Mouse (Mus musculus) neural tube, embryonic 14.5 days (tissue): ENCODE results near the gene Plekhj1. TPM values are rescaled to one million over a fixed set of nuclear protein-coding genes. Genes with fewer than 3 reads are reported as not detected.
A peak's percentile ranks its signal among the peaks of the same experiment; 100 is the strongest.
"Not testable (repeated sequence)": the region's sequence is repeated elsewhere in the genome, so short reads cannot be mapped to it uniquely, and the experiment has no call there.

Experiments
- ATAC-seq: fragments of 200-750 bp; cut with Nextera tagmentation; 2 replicates; pipeline ENCODE4 v1.8.0; 2017; ENCODE audit warnings: low read depth, mild to moderate bottlenecking, moderate TSS enrichment, moderate library complexity
- H3K27ac ChIP-seq: fragments of 300-500 bp; sonication (generic); 2 replicates; pipeline ENCODE4 v1.5.1; 2014; ENCODE audit warnings: low read depth, mild to moderate bottlenecking, control low read depth, low read length, moderate library complexity, mixed read lengths
- H3K27me3 ChIP-seq: fragments of 300-500 bp; sonication (generic); 2 replicates; pipeline ENCODE4 v1.6.1; 2014; ENCODE audit warnings: low read length; ENCODE audit not compliant: control insufficient read depth, insufficient read depth
- H3K36me3 ChIP-seq: fragments of 300-500 bp; sonication (generic); 2 replicates; pipeline ENCODE4 v1.6.1; 2014; ENCODE audit warnings: low read length, mixed read lengths; ENCODE audit not compliant: control insufficient read depth, insufficient read depth
- H3K4me1 ChIP-seq: fragments of 300-500 bp; sonication (generic); 2 replicates; pipeline ENCODE4 v1.6.1; 2014; ENCODE audit warnings: low read length; ENCODE audit not compliant: control insufficient read depth, insufficient read depth
- H3K4me2 ChIP-seq: fragments of 300-500 bp; sonication (generic); 2 replicates; pipeline ENCODE4 v1.6.1; 2014; ENCODE audit warnings: mild to moderate bottlenecking, low read depth, low read length, control low read depth
- H3K4me3 ChIP-seq: fragments of 300-500 bp; sonication (generic); 2 replicates; pipeline ENCODE4 v1.5.1; 2014; ENCODE audit warnings: low read depth, low read length, control low read depth, mixed read lengths
- H3K9ac ChIP-seq: fragments of 300-500 bp; sonication (generic); replicated peaks from 2 replicates; pipeline ENCODE4 v1.6.1; 2014; ENCODE audit warnings: low read depth, mild to moderate bottlenecking, control low read depth, low read length, mixed read lengths
- H3K9me3 ChIP-seq: fragments of 300-500 bp; sonication (generic); 2 replicates; pipeline ENCODE4 v1.6.1; 2016; ENCODE audit warnings: low read length; ENCODE audit not compliant: control insufficient read depth
- WGBS: fragments of 180-500 bp; shearing (Covaris S2); extraction: QIAGEN DNeasy Blood & Tissue Kit; methylation state at CpG from one replicate; pipeline ENCODE4 v1.1.7; 2014; 5-methylcytosine and 5-hydroxymethylcytosine counted together
- polyA plus RNA-seq: library from polyadenylated mRNA; unstranded; fragments of >200 nt; fragmentation: Nextera tagmentation; extraction: Ambion mirVana; gene quantifications from 2 replicates; pipeline ENCODE4 v1.2.1, GENCODE M21; 2014

Plekhj1 gene
- polyA plus RNA-seq, 1 experiment from 2014 or later: 126 TPM

DNA sequence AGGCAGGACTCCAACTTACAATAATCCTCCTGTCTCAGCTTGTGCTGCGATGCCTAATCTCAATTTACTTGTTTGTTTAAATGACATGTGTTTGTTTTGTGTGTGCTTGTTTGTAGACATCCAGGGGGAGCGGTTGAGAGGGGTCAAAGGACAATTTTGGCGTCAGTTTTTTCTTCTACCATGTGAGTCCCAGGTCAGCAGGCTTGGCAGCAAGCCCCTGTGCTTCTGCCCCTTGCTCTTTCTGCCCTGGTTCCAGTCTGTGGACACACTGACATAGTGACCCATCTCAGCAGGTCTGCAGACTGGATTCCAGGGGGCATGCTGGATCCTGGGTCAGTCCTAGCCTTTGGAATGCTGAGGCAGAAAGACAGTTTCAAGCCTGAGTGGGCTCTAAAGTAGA, 21.0 kb upstream of the Plekhj1 start:
- no peaks in the 10 kb centered on the region for H3K27me3 ChIP-seq
- H3K9me3 ChIP-seq: no peaks in the 10 kb centered on the region
- H3K36me3 ChIP-seq: no peaks in the 10 kb centered on the region
- H3K4me2 ChIP-seq: no peak overlapping the region
- no peaks in the 10 kb centered on the region for H3K4me1 ChIP-seq
- H3K4me3 ChIP-seq: no peak overlapping the region
- no peak for ATAC-seq
- no peak overlapping the region for H3K9ac ChIP-seq
- 66% methylated on average over 3 of the region's 3 CpGs for WGBS
- no peak overlapping the region for H3K27ac ChIP-seq

DNA sequence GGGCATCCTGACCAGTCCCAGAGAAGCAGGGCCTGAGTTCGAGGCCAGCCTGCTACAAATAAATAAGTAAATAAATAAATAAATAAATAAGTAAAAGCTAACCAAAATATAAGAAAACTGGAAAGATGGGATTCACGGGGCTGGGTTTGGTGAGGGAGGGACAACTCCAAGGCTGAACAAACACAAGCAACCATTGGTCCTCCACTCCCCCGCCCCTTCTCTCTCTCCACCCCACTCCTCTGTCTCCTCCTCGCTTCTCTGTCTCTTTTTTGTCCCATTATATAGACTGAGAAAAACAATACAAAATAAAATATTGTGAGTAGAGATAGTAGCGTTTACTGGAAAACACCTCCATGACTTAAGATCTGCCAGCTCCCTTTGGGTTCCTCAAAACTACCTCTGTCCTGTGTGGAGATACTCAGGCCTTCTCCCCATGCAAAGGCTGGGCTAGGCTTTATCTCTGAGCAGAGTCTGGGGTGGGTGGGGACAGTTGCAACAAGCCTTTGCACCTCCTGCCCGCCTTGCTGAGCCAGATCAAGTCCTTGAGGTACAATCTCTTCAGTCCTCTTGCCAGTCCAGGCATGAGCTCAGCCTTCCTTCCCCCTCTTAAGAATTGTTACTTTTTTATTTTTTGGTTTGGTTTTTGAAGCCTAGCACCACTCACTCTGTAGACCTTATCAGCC, 20.3 kb upstream of the Plekhj1 start:
- no peak for ATAC-seq

DNA sequence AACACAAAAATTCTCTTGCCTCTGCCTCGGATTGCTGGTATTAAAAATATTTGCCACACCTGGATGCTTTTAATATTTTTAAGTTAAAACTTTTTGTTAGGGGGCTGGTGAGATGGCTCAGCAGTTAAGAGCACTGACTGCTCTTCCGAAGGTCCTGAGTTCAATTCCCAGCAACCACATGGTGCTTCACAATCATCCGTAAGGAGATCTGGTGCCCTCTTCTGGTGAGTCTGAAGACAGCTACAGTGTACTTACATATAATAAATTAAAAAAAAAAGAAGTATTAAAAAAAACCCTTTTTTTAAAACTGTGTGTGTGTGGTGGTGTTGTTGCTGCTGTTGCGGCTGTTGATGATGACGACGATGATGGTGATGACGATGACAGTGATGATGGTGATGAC, 19.5 kb upstream of the Plekhj1 start:
- H3K4me1 ChIP-seq, H3K4me2 ChIP-seq, H3K27ac ChIP-seq, H3K9me3 ChIP-seq, H3K27me3 ChIP-seq, H3K36me3 ChIP-seq, H3K4me3 ChIP-seq, ATAC-seq, H3K9ac ChIP-seq: not testable (repeated sequence)
- 84% methylated on average over 7 of the region's 7 CpGs for WGBS

More for the DNA sequence above, 20.3 kb upstream of the Plekhj1 start:
- H3K27ac ChIP-seq: no peak overlapping the region
- no peaks in the 10 kb centered on the region for H3K27me3 ChIP-seq
- no peaks in the 10 kb centered on the region for H3K36me3 ChIP-seq
- no peaks in the 10 kb centered on the region for H3K4me1 ChIP-seq
- no peak overlapping the region for H3K4me2 ChIP-seq
- H3K9me3 ChIP-seq: no peaks in the 10 kb centered on the region
- no peak overlapping the region for H3K4me3 ChIP-seq
- WGBS: 62% methylated on average over 6 of the region's 6 CpGs
- H3K9ac ChIP-seq: 0 out of 2 replicates have a peak overlapping the region, but pooled peaks have one; percentile 11

DNA sequence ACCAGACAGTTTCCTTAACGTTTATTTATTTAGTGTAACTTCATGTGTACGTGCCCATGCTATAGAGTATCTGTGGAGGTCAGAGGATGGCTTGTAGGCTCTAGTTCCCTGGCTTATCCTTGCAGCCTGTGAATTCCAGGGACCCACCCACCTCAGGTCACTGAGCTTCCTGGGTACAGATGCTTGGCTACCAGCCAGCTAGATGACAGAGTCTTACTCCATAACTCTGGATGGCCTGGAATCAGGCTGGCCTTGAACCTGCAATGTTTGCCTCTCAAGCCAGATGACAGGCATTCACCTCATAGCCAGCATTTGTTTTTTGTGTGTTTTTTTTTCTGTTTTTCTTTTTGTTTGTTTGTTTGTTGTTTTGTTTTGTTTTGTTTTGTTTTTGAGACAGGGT, 18.7 kb upstream of the Plekhj1 start:
- ATAC-seq: no peak
- Histone ChIP-seq H3K27ac (no peak overlapping the region), H3K9me3 (no peaks in the 10 kb centered on the region), H3K27me3 (no peaks in the 10 kb centered on the region), H3K4me2 (no peak overlapping the region), H3K4me1 (no peaks in the 10 kb centered on the region), H3K36me3 (no peaks in the 10 kb centered on the region), H3K9ac (no peak overlapping the region), H3K4me3 (no peak overlapping the region)
- WGBS: 68% methylated on average over 2 of the region's 2 CpGs

DNA sequence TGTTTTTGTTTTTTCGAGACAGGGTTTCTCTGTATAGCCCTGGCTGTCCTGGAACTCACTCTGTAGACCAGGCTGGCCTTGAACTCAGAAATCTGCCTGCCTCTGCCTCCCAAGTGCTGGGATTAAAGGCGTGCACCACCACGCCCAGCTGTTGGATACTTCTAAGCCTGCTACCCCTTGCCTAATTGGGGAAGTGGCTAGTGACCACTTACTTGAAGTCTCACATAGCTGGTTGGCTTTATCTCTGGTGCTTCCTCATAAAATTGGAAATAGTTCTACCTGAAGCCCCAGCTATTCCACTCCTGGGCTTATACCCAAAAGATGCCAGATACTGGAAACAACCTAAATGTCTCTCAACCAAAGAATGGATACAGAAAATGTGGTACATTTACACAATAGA, 17.9 kb upstream of the Plekhj1 start:
- WGBS: 82% methylated on average over 3 of the region's 3 CpGs
- ATAC-seq: not testable (repeated sequence)

DNA sequence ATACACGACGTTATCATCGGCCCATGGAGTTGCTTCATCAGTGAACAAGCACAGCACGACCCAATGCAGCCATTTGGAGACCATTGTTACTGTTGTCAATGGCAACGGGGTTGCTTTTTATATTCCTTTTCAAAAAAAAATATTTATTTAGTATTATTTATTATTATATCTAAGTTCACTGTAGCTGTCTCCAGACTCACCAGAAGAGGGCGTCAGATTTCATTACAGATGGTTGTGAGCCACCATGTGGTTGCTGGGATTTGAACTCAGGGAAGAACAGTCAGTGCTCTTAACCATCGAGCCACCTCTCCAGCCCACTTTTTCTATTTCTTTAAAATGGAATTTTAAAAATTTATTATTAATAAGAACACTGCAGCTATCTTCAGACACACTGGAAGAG, 16.4 kb upstream of the Plekhj1 start:
- Histone ChIP-seq H3K4me3 (no peak overlapping the region), H3K9me3 (no peaks in the 10 kb centered on the region)
- WGBS: 67% methylated on average over 7 of the region's 7 CpGs

More for the DNA sequence above, 17.9 kb upstream of the Plekhj1 start:
- not testable (repeated sequence) for H3K36me3 ChIP-seq, H3K4me2 ChIP-seq, H3K9ac ChIP-seq, H3K27ac ChIP-seq, H3K4me3 ChIP-seq, H3K4me1 ChIP-seq, H3K9me3 ChIP-seq, H3K27me3 ChIP-seq

DNA sequence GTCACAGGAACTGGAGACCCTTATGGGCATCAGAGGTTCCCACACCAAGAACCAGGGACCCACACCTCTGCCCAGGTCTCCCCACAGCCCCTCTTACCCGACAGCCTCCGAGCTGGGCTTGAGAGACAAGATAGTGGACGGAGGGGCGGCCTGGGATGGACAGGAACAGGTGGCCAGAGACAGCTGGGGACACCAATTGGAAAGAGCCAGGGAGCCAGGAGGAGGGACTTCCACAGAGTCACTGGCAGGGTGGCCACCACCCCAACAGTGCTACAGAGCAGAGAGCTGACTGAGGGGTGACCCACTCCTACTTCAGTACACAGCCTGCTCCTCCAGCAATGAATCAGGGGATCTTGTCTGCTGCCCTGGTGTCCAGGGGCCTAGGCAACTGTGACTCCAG, 14.9 kb upstream of the Plekhj1 start, which contains the start of gene Jsrp1:
Gene Jsrp1, minus strand, starts transcription at position 133 of the 400 bp plus-strand sequence.
- Histone ChIP-seq H3K27ac (no peak within 1 kb of the TSS), H3K36me3 (no peaks in the 10 kb centered on the region), H3K9me3 (no peaks in the 10 kb centered on the region), H3K4me3 (no peak within 1 kb of the TSS), H3K9ac (no peak within 1 kb of the TSS), H3K27me3 (peaks cover 8% of the 10 kb centered on the region), H3K4me2 (no peak within 1 kb of the TSS), H3K4me1 (peaks cover 7% of the 10 kb centered on the region; the same call in 1 of the 2 replicates)
- no peak for ATAC-seq
- whole genome bisulfite sequencing: 82% methylated on average over 4 of the region's 4 CpGs

More for the DNA sequence above, 16.4 kb upstream of the Plekhj1 start:
- Histone ChIP-seq H3K36me3 (no peaks in the 10 kb centered on the region), H3K27ac (no peak overlapping the region), H3K27me3 (peaks cover 5% of the 10 kb centered on the region; the same call in 1 of the 2 replicates), H3K4me1 (no peaks in the 10 kb centered on the region), H3K9ac (no peak overlapping the region), H3K4me2 (no peak overlapping the region)
- ATAC-seq: no peak

DNA sequence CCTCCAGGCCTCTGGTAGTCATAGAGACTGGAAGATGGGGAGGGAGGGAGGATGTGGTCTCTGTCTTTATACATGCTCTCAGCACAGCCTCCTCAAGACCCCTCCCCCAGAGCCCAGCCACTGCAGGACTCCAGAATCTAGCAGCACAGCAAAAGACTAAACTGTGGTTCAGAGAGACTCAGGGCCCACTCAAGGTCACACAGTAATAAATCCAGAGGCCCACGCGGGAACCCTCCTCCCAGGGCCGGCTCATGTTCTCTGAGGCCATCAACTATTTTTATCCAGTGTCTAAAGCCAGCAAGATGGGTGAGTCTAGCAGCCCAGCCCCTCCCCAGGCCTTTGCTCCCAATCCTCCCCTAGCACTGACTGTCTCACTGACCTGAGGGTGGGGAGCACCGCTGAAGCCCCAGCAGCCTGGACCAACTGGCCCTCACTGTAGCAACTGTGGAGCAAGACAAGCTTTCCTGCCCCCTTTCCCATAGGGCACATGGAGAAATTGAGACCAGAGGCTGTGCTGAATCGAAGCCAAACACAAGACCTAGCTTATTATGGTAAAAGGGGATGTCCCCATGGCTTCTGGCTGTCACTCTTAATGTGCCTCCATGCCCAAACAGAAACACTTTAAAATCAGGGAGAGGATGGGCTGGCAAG, 14.1 kb upstream of the Plekhj1 start:
- ATAC-seq: no peak
- Histone ChIP-seq H3K4me2 (no peak overlapping the region), H3K36me3 (no peaks in the 10 kb centered on the region), H3K4me3 (no peak overlapping the region), H3K27me3 (peaks cover 8% of the 10 kb centered on the region), H3K9ac (no peak overlapping the region), H3K27ac (no peak overlapping the region), H3K4me1 (peaks cover 8% of the 10 kb centered on the region), H3K9me3 (no peaks in the 10 kb centered on the region)
- WGBS: 63% methylated on average over 5 of the region's 5 CpGs

DNA sequence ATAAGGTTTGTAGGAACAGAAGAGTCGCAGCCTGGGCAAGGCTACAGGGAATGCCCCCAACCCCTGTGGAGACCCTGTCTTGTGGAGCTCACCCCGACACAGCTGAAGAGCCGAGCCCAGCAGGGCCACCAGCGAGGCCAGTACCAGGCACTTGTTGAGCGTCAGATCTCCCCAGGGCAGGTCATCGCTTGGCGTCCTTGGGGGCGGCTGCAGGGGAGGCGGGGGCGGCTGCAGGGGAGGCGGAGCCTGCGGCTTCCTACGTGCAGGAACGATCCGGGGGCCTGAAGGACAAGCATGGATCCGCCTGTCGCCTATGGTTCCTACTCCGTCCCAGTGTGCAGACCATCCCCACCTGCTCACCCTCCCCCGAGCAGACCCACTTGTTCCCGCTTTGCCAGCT, 11.7 kb upstream of the Plekhj1 start:
- no peak for ATAC-seq
- Histone ChIP-seq H3K4me1 (peaks cover 17% of the 10 kb centered on the region), H3K4me2 (no peak overlapping the region), H3K36me3 (no peaks in the 10 kb centered on the region; the same call in 1 of the 2 replicates), H3K9me3 (no peaks in the 10 kb centered on the region), H3K27me3 (peaks cover 8% of the 10 kb centered on the region), H3K9ac (no peak overlapping the region), H3K4me3 (no peak overlapping the region), H3K27ac (no peak overlapping the region)
- 4% methylated on average over 20 of the region's 20 CpGs for WGBS
